Mouse (Mus musculus) adrenal gland, postnatal 25 days (tissue): Measurements from ENCODE around the gene Gm29554. TPM values are rescaled to one million over a fixed set of nuclear protein-coding genes. Genes with fewer than 3 reads are reported as not detected.
"Not testable (repeated sequence)": the region's sequence is repeated elsewhere in the genome, so short reads cannot be mapped to it uniquely, and the experiment has no call there.

Source experiments
- DNase-seq: peaks from one replicate; pipeline ENCODE4 v3.0.0; 2021; ENCODE audit warnings: mixed read lengths
- long read RNA-seq: library from polyadenylated mRNA; stranded (forward); transcript quantifications from one replicate; pipeline ENCODE4 v2.0.0, GENCODE M21; 2021
- total RNA-seq: library from RNA; stranded (reverse); gene quantifications from 2 replicates; pipeline ENCODE4 v1.2.3, GENCODE M21; 2021

Gm29554 gene
- total RNA-seq = not detected in 2 replicates
- long read RNA-seq = 0 reads

DNA sequence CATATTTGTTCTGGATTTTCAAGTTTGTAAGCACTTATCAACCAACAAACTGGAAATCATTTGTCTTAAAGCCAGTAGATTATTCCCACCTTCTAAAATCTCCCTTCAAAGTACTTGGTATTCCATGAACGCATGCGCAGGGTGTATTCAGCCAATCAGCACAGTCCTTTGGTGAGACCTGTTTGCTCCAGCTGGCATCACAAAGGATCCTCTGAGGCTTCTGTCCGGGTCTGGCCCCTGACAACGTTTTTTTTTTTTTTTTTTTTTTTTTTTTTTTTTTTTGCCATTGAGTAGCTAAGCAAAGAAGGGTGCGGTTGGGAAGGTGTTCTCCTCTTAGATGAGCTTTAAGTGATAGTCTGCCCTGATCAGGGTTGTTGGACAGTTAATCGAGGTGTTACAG lies at the start of gene Gm29554:
Gene Gm29554 (plus strand): TSS at position 301 of the 400 bp plus-strand sequence.
- DNase-seq = not testable (repeated sequence)

Other genes with a start within 250 kb of the Gm29554 start
- gene Gm20812, start 108.0 kb downstream of the Gm29554 start, total RNA-seq = not detected in 2 replicates